ENCODE assay signal across 8 mouse cellular contexts in the genomic region with DNA sequence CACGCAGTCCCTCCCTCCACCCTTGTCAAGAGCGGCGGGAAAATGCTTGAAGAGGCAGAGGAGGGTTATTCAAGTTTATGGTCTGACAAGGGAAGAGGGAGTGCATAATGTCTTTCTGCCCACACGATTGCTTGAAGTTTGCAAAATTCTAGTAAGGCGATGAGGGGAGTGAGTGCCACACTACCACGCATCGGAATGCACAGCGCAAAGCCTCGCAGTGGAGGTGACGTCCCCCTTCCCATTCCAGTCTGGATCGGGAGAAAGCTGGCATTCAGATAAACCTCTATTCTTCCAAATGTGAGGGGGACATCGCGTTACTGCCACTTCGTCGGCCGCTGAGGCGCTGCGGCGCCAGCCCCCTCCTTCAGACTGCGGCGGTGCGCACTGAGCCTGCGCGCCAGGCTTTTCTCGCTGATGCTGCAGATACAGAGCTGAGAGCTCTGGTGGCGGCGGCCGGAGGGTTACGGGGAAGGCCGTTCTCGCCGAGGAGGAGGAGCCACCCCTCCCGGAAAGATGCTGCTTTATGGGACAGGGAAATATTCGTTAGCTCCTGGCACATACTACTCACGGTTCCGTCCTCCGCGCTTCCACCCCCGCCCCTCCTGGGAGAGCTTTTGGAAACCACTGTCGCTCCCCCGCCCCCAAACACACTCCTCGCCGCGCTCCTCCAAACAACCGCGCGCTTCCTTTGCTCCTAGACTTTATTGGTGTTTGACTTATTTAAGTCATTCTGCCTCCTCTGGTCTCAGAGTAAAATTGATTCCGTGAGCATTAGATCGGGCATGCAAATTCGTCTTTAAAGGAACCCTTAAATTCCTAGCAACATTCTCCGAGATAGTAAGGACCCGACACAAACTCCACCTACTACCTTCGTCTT. TPM values are rescaled to one million over a fixed set of nuclear protein-coding genes. Genes with fewer than 3 reads are reported as not detected.
A peak's percentile ranks its signal among the peaks of the same experiment; 100 is the strongest.
DNase-seq lines count a peak whose midpoint lies in the region; ATAC-seq lines count a peak whose summit lies in the region.

No protein-coding gene starts in this region.

- H3K4me2 ChIP-seq in limb, embryonic 11.5 days (ENCODE audit: low read depth, severe bottlenecking): peak overlapping the region; percentile 80
- peak overlapping the region; percentile 90 for H3K4me2 ChIP-seq in midbrain, embryonic 12.5 days (replicated peaks)

- peak; percentile 58 to 59 for DNase-seq in adrenal gland, postnatal 36 days
- peak; percentile 85 for DNase-seq in embryonic facial prominence, embryonic 10.5 days (ENCODE audit: low spot score)
- DNase-seq in gastrocnemius, postnatal 4 days (ENCODE audit: low spot score in 2 of 2): peak; percentile 74 to 83
- DNase-seq in kidney, adult 11 months: peak; percentile 20
- DNase-seq in limb, embryonic 11.5 days (ENCODE audit: low spot score): peak; percentile 84
- peak; percentile 3 to 7 for DNase-seq in spleen, adult 18-20 months

- peak overlapping the region; percentile 90 for H3K27ac ChIP-seq in embryonic facial prominence, embryonic 10.5 days (replicated peaks)
- peak overlapping the region; percentile 82 for H3K27ac ChIP-seq in limb, embryonic 11.5 days (replicated peaks; ENCODE audit: low read depth, low read length)
- peak overlapping the region; percentile 89 for H3K27ac ChIP-seq in midbrain, embryonic 12.5 days (replicated peaks)

- ATAC-seq in limb, embryonic 11.5 days (ENCODE audit: insufficient number of reproducible peaks, low FRiP score, low TSS enrichment, low read depth): peak; percentile 28; the same call in 1 of the 2 replicates
- ATAC-seq in midbrain, embryonic 12.5 days (ENCODE audit: low FRiP score, low read depth): peak; percentile 49
- ATAC-seq in inflammation-experienced regulatory T-cells, adult 6 months: no peak

- peak overlapping the region; percentile 72 for H3K9ac ChIP-seq in limb, embryonic 11.5 days (ENCODE audit: low read length)
- peak overlapping the region; percentile 71 for H3K9ac ChIP-seq in midbrain, embryonic 12.5 days (replicated peaks)

- peaks cover 34% of the 10 kb centered on the region for H3K4me1 ChIP-seq in embryonic facial prominence, embryonic 10.5 days
- H3K4me1 ChIP-seq in limb, embryonic 11.5 days (ENCODE audit: control insufficient read depth, insufficient read depth, low read length): no peaks in the 10 kb centered on the region
- H3K4me1 ChIP-seq in midbrain, embryonic 12.5 days: peaks cover 9% of the 10 kb centered on the region

- H3K27me3 ChIP-seq in embryonic facial prominence, embryonic 10.5 days (replicated peaks; ENCODE audit: low read depth, poor library complexity, severe bottlenecking): peaks cover 28% of the 10 kb centered on the region
- peaks cover 3% of the 10 kb centered on the region; the same call in 1 of the 2 replicates for H3K27me3 ChIP-seq in limb, embryonic 11.5 days (ENCODE audit: control insufficient read depth, insufficient read depth, low read length)
- peaks cover 11% of the 10 kb centered on the region for H3K27me3 ChIP-seq in midbrain, embryonic 12.5 days

- H3K9me3 ChIP-seq in embryonic facial prominence, embryonic 10.5 days: no peaks in the 10 kb centered on the region
- H3K9me3 ChIP-seq in limb, embryonic 11.5 days (ENCODE audit: control insufficient read depth, low read length): no peaks in the 10 kb centered on the region
- no peaks in the 10 kb centered on the region for H3K9me3 ChIP-seq in midbrain, embryonic 12.5 days

- under 1% methylated on average over 53 of the region's 53 CpGs for WGBS in embryonic facial prominence, embryonic 10.5 days
- WGBS in limb, embryonic 11.5 days: under 1% methylated on average over 53 of the region's 53 CpGs
- under 1% methylated on average over 51 of the region's 53 CpGs for WGBS in midbrain, embryonic 12.5 days

- H3K4me3 ChIP-seq in embryonic facial prominence, embryonic 10.5 days: peak overlapping the region; percentile 73
- H3K4me3 ChIP-seq in limb, embryonic 11.5 days (ENCODE audit: low read depth, low read length): peak overlapping the region; percentile 60
- H3K4me3 ChIP-seq in midbrain, embryonic 12.5 days: peak overlapping the region; percentile 68

- no peaks in the 10 kb centered on the region for H3K36me3 ChIP-seq in embryonic facial prominence, embryonic 10.5 days (replicated peaks)
- no peaks in the 10 kb centered on the region for H3K36me3 ChIP-seq in limb, embryonic 11.5 days (ENCODE audit: control insufficient read depth, insufficient read depth, low read length)
- no peaks in the 10 kb centered on the region for H3K36me3 ChIP-seq in midbrain, embryonic 12.5 days

RNA-seq across cellular contexts. Expression of gene Pcdh7, which starts 2.0 kb away (rescaled TPM):
- 1 to 10 TPM; 1.7 to 3.2 TPM for total RNA-seq in adrenal gland, postnatal 36 days (2021)
- 6.2 and 7.0 TPM in 2 replicates for polyA plus RNA-seq in embryonic facial prominence, embryonic 10.5 days (2016; fragmentation: Nextera tagmentation; extraction: Ambion mirVana)
- total RNA-seq in gastrocnemius, postnatal 4 days (2021): 10 to 100 TPM; 25.3 to 26.9 TPM
- polyA plus RNA-seq in limb, embryonic 11.5 days (2014; fragmentation: Nextera tagmentation; extraction: Ambion mirVana): 5.1 and 6.8 TPM in 2 replicates
- 10.8 and 11.6 TPM in 2 replicates for polyA plus RNA-seq in midbrain, embryonic 12.5 days (2016; fragmentation: Nextera tagmentation; extraction: Ambion mirVana)
- polyA plus RNA-seq in inflammation-experienced regulatory T-cells, adult 6 months (2017; shearing (Covaris generic)): not detected

Comparison
In these comparisons a context has a peak if more than half of its experiments do, and no peak if none do; other contexts are left out.
1. DNase-seq: peak in every context shown above with its lines; median percentile 85 in embryonic facial prominence, embryonic 10.5 days; 84 in limb, embryonic 11.5 days; 78 in gastrocnemius, postnatal 4 days; 58 in adrenal gland, postnatal 36 days; 20 in kidney, adult 11 months; 5 in spleen, adult 18-20 months.